In the genomic region with DNA sequence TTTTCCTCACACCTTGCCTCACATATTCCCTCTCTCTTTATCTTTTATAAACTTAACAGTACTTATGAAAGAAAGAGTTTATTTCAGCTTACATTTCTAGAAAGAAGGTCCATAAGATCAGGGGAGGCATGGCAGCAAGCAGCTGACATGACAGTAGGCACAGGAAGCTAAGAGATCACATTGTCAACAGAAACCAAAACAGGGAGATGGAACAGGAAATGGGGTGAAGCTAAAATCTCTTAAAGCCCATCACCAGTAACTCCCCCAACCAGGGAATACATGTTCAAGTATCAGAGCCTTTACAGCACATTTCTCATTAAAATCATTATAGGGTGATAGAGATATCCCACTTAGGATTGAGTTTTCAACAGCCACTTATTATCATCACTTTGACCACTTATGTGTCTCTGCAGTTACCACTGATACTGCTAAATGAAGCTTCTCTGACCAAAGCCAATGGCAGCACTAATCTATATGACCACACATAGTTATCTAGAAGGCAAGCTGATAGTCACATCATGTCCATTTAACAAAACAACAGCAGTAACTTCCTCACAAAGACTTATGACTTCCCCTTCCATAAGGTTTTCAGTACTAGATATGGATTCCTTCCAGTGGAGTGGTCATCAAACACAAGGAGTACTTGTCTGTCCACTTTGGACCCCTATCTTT, we compare ENCODE assay signal across 17 mouse cellular contexts. TPM values are rescaled to one million over a fixed set of nuclear protein-coding genes. Genes with fewer than 3 reads are reported as not detected.
DNase-seq lines count a peak whose midpoint lies in the region; ATAC-seq lines count a peak whose summit lies in the region.
"Had no signal": no experiment of that assay in that cellular context is flagged by ENCODE, and none has a peak within 500 bp of the region (broad histone marks: within the 10 kb centered on the region; RNA-seq: fewer than 3 reads in every experiment).

No protein-coding gene starts in this region.

- DNase-seq in CD4-positive, CD25-positive, alpha-beta regulatory T cell, adult 2 months (ENCODE audit: low read depth, low spot score) = peak; percentile 10
- DNase-seq in left cerebral cortex, postnatal 14 days (ENCODE audit: low spot score in 2 of 2) = no peak
- DNase-seq in embryo, embryonic 10 days (ENCODE audit: low spot score) = no peak
- DNase-seq: adrenal gland, adult 8-10 months; adrenal gland, postnatal 36 days; cerebellum, adult 8-10 months; cerebellum, postnatal 25 days; gastrocnemius, adult 2 months; gastrocnemius, postnatal 25 days; heart, postnatal 36 days had no signal

- H3K4me1 ChIP-seq in liver, embryonic 16.5 days (ENCODE audit: control insufficient read depth, low read depth, low read length) = peaks cover 3% of the 10 kb centered on the region
- H3K4me1 ChIP-seq: embryonic facial prominence, embryonic 13.5 days; forebrain, embryonic 13.5 days; heart, embryonic 13.5 days; hindbrain, embryonic 15.5 days had no signal

- H3K9ac ChIP-seq in liver, embryonic 16.5 days (ENCODE audit: low read depth, low read length) = no peak overlapping the region
- H3K9ac ChIP-seq: embryonic facial prominence, embryonic 13.5 days; forebrain, embryonic 13.5 days; heart, embryonic 13.5 days; hindbrain, embryonic 15.5 days had no signal

- H3K9me3 ChIP-seq in liver, embryonic 16.5 days (replicated peaks; ENCODE audit: control insufficient read depth, low read length) = no peaks in the 10 kb centered on the region
- H3K9me3 ChIP-seq: embryonic facial prominence, embryonic 13.5 days; forebrain, embryonic 13.5 days; heart, embryonic 13.5 days; hindbrain, embryonic 15.5 days had no signal

- no peaks in the 10 kb centered on the region for H3K27me3 ChIP-seq in liver, embryonic 16.5 days (ENCODE audit: control insufficient read depth, insufficient read depth, low read depth, low read length)
- H3K27me3 ChIP-seq: embryonic facial prominence, embryonic 13.5 days; forebrain, embryonic 13.5 days; heart, embryonic 13.5 days; hindbrain, embryonic 15.5 days had no signal

- H3K4me2 ChIP-seq in liver, embryonic 16.5 days (ENCODE audit: low read depth, low read length) = no peak overlapping the region
- H3K4me2 ChIP-seq: embryonic facial prominence, embryonic 13.5 days; forebrain, embryonic 13.5 days; heart, embryonic 13.5 days; hindbrain, embryonic 15.5 days had no signal

- H3K4me3 ChIP-seq in liver, embryonic 16.5 days (ENCODE audit: low read depth, low read length) = no peak overlapping the region
- H3K4me3 ChIP-seq: embryonic facial prominence, embryonic 13.5 days; forebrain, embryonic 13.5 days; gastrocnemius, adult 2 months; heart, embryonic 13.5 days; hindbrain, embryonic 15.5 days had no signal

- H3K36me3 ChIP-seq in liver, embryonic 16.5 days (ENCODE audit: control insufficient read depth, insufficient read depth) = no peaks in the 10 kb centered on the region
- H3K36me3 ChIP-seq: embryonic facial prominence, embryonic 13.5 days; heart, embryonic 13.5 days; hindbrain, embryonic 15.5 days had no signal

- intact Hi-C loops in left cerebral cortex, postnatal 14 days (cut with DNase I) = no loop called here

- peak; percentile 76 for ATAC-seq in CD4-positive, CD25-positive, alpha-beta regulatory T cell, adult 4 months
- ATAC-seq in erythroblast, adult 5-6 weeks (replicated peaks; ENCODE audit: low FRiP score, poor library complexity, severe bottlenecking) = 0 out of 2 replicates have a peak, but pooled peaks have one; percentile 39
- ATAC-seq in liver, embryonic 16.5 days (ENCODE audit: low read depth) = peak; percentile 39; the same call in 1 of the 2 replicates
- ATAC-seq: forebrain, embryonic 13.5 days had no signal

- H3K27ac ChIP-seq in liver, embryonic 16.5 days (ENCODE audit: low read length) = no peak overlapping the region
- H3K27ac ChIP-seq: embryonic facial prominence, embryonic 13.5 days; forebrain, embryonic 13.5 days; gastrocnemius, adult 2 months; heart, embryonic 13.5 days; hindbrain, embryonic 15.5 days had no signal

RNA-seq across cellular contexts. Expression of gene Zfand6, which starts 20.7 kb away (rescaled TPM):
- polyA plus RNA-seq in CD4-positive, CD25-positive, alpha-beta regulatory T cell, adult 4 months (2017; shearing (Covaris generic)) = 100 to 1,000 TPM; 110 to 144 TPM
- 436 and 450 TPM in 2 replicates for total RNA-seq in erythroblast, adult 5-6 weeks (2015; ENCODE audit: low replicate concordance)
- total RNA-seq in erythroblast, adult 5-6 weeks (2017; ENCODE audit: low replicate concordance) = 548 and 626 TPM in 2 replicates
- 154 and 157 TPM in 2 replicates for polyA plus RNA-seq in liver, embryonic 16.5 days (2015; fragmentation: Nextera tagmentation; extraction: Ambion mirVana)
- total RNA-seq in left cerebral cortex, postnatal 14 days (2021) = 10 to 100 TPM; 61.7 to 63.4 TPM

Comparison
In these comparisons a context has a peak if more than half of its experiments do, and no peak if none do; other contexts are left out.
1. RNA of gene Zfand6, which starts 20.7 kb away (total RNA-seq): 436 to 626 TPM in erythroblast, adult 5-6 weeks; 61.7 to 63.4 TPM in left cerebral cortex, postnatal 14 days; every median in the first group is over 4 times any median in the second.
2. Peak in every context shown above with its lines, with median percentiles within 50 percentile points of each other: ATAC-seq.